Mouse (Mus musculus) embryonic facial prominence, embryonic 15.5 days (tissue): Measurements from ENCODE around the gene Haus8. TPM values are rescaled to one million over a fixed set of nuclear protein-coding genes. Genes with fewer than 3 reads are reported as not detected.
"Not testable (repeated sequence)": the region's sequence is repeated elsewhere in the genome, so short reads cannot be mapped to it uniquely, and the experiment has no call there.

ENCODE experiments used
- ATAC-seq: fragments of 200-750 bp; cut with Nextera tagmentation; 2 replicates; pipeline ENCODE4 v1.8.0; 2017; ENCODE audit warnings: low read depth, moderate TSS enrichment; ENCODE audit not compliant: insufficient number of reproducible peaks, low FRiP score, low TSS enrichment
- H3K27ac ChIP-seq: fragments of 300-500 bp; sonication (generic); replicated peaks from 2 replicates; pipeline ENCODE4 v1.5.1; 2015; ENCODE audit warnings: mild to moderate bottlenecking, inconsistent platforms
- H3K27me3 ChIP-seq: fragments of 300-500 bp; sonication (generic); 2 replicates; pipeline ENCODE4 v1.6.1; 2015; ENCODE audit warnings: inconsistent platforms
- H3K36me3 ChIP-seq: fragments of 300-500 bp; sonication (generic); 2 replicates; pipeline ENCODE4 v1.6.1; 2015; ENCODE audit warnings: mild to moderate bottlenecking, inconsistent platforms
- H3K4me1 ChIP-seq: fragments of 300-500 bp; sonication (generic); 2 replicates; pipeline ENCODE4 v1.6.1; 2015; ENCODE audit warnings: inconsistent platforms
- H3K4me2 ChIP-seq: fragments of 300-500 bp; sonication (generic); replicated peaks from 2 replicates; pipeline ENCODE4 v1.6.1; 2015; ENCODE audit warnings: mild to moderate bottlenecking, inconsistent platforms
- H3K4me3 ChIP-seq: fragments of 300-500 bp; sonication (generic); replicated peaks from 2 replicates; pipeline ENCODE4 v1.5.1; 2015; ENCODE audit warnings: mild to moderate bottlenecking, inconsistent platforms
- H3K9ac ChIP-seq: fragments of 300-500 bp; sonication (generic); 2 replicates; pipeline ENCODE4 v1.6.1; 2015; ENCODE audit warnings: inconsistent platforms
- H3K9me3 ChIP-seq: fragments of 300-500 bp; sonication (generic); replicated peaks from 2 replicates; pipeline ENCODE4 v1.6.1; 2016; ENCODE audit warnings: inconsistent platforms
- WGBS: fragments of 180-500 bp; shearing (Covaris S2); methylation state at CpG from one replicate; pipeline ENCODE4 v1.1.7; 2015; 5-methylcytosine and 5-hydroxymethylcytosine counted together
- polyA plus RNA-seq: library from polyadenylated mRNA; unstranded; fragments of >200 nt; fragmentation: Nextera tagmentation; extraction: Ambion mirVana; gene quantifications from 2 replicates; pipeline ENCODE4 v1.2.1, GENCODE M21; 2015

Haus8 gene
- polyA plus RNA-seq, 1 experiment from 2014 or later = 48.6 TPM

DNA sequence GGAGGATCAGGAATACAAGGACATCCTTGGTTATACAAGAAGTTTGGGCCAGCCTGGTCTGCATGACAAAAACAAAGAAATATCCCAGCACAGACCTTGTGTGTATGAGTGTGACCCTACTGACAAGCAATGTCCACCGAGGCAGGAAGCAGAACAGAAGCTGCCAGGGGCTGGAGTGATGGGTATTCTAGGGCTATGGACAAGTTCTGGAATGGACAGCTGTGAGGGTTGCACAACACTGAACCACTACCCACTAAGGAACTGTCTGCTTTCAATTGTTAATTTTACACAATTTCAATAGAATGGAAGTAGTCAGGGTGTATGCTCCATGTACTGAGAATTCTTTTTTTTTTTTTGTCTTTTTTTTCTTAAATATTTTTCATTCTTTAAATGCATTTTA is 24.5 kb downstream of the Haus8 start:
- no peak overlapping the region for H3K4me2 ChIP-seq
- no peak overlapping the region for H3K4me3 ChIP-seq
- H3K27me3 ChIP-seq = no peaks in the 10 kb centered on the region
- H3K27ac ChIP-seq = no peak overlapping the region
- no peak overlapping the region for H3K9ac ChIP-seq
- no peaks in the 10 kb centered on the region for H3K4me1 ChIP-seq
- no peak for ATAC-seq
- peaks cover 11% of the 10 kb centered on the region; the same call in 1 of the 2 replicates for H3K36me3 ChIP-seq
- no peaks in the 10 kb centered on the region for H3K9me3 ChIP-seq
- WGBS = 97% methylated on average over 1 of the region's 1 CpGs

DNA sequence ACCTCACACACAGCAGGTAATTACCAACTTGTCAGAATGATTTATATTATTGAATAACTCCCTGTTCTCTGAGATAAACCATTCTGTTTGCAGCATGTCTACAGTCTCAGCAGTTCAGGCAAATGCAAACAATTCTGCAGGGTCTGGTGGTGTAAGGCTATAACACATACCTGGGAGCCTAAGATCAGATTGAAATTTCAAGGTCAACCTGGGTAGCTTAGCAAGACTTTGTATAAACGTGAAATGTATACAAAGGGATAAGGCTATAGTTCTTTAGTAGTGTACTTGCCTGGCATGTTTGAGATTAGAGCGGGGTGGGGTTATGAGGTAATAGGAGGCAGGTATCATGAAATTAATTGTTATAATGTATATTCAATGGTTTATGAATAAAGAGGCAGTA is 30.0 kb downstream of the Haus8 start:
- Histone ChIP-seq H3K4me1 (no peaks in the 10 kb centered on the region), H3K9ac (no peak overlapping the region), H3K36me3 (no peaks in the 10 kb centered on the region), H3K27ac (no peak overlapping the region), H3K4me3 (no peak overlapping the region), H3K9me3 (no peaks in the 10 kb centered on the region), H3K27me3 (no peaks in the 10 kb centered on the region), H3K4me2 (no peak overlapping the region)
- ATAC-seq = no peak
- WGBS = 76% methylated on average over 2 of the region's 2 CpGs

DNA sequence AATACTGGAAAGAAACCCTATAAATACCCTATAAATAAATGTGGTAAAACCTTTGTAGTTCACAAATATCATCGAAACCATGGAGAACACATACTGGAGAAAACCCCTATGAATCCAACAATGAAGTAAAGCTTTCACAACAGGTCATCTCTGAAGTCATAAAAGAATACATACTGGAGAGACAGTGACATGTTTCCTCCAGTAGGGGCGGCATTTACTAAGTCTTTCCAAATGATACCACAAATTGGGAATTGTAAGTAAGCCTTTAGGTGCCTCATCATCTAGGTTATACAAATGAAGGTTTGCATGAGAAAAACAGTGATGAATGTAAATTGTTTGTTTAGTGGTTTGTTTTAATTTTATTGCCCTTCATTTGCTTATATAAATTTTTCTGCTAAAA is 48.2 kb downstream of the Haus8 start:
- 50% methylated on average over 2 of the region's 2 CpGs for WGBS
- no peak for ATAC-seq
- H3K4me3 ChIP-seq = no peak overlapping the region
- no peaks in the 10 kb centered on the region for H3K27me3 ChIP-seq
- no peaks in the 10 kb centered on the region for H3K36me3 ChIP-seq
- H3K4me2 ChIP-seq = no peak overlapping the region
- H3K27ac ChIP-seq = no peak overlapping the region
- H3K9ac ChIP-seq = no peak overlapping the region
- no peaks in the 10 kb centered on the region for H3K4me1 ChIP-seq
- H3K9me3 ChIP-seq = no peaks in the 10 kb centered on the region

DNA sequence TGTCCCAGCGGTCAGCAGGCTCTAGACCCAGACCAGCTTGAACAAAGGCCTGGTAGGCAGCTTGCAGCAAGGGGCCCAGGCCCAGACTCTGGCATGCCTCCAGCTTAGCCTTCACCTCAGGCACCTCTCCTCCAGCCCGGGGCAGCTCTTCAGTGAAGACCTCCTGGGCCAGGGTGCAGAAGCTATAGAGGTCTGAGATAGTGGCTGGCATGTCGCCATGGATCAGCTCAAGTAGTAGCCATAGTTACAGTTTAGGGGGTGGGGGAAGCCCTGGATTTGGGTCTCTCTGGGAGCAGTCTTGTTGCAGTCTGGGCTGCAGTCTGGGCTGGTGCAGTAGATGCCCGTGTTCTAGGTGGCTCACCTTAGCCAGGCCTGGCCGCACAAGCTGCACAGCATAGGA is 58.5 kb downstream of the Haus8 start:
- ATAC-seq = peak; percentile 39; the same call in 1 of the 2 replicates
- WGBS = 74% methylated on average over 4 of the region's 5 CpGs
- not testable (repeated sequence) for H3K4me1 ChIP-seq, H3K9me3 ChIP-seq, H3K4me3 ChIP-seq, H3K9ac ChIP-seq, H3K4me2 ChIP-seq, H3K27ac ChIP-seq, H3K27me3 ChIP-seq, H3K36me3 ChIP-seq

DNA sequence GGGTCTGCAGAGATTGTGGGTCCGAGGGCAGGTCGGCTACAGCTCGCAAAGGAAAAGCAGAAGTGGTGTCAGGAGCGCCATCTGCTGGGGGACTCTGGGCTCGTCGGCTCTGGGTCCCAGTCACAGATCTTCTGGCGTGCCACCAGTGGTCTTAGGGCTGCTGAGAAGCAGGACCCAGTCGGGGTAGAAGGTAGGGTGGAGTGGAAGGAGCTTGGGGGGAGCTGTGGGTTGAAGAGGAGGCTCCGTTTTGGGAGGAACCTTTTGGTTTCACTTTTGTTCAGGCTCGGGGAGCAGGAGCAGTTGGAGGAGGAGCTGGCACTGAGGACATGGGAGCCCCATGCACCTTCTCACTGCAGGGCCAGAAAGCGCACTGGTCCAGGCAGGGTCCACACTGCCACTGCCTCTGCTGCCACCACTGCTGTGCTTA is 67.2 kb downstream of the Haus8 start:
- Histone ChIP-seq H3K4me2 (peak overlapping the region; percentile 37), H3K4me3 (peak overlapping the region; percentile 33)
- not testable (repeated sequence) for H3K27me3 ChIP-seq, H3K36me3 ChIP-seq, H3K9ac ChIP-seq, H3K9me3 ChIP-seq, H3K27ac ChIP-seq, H3K4me1 ChIP-seq
- 5% methylated on average over 6 of the region's 11 CpGs for WGBS
- peak; percentile 54; the same call in 1 of the 2 replicates for ATAC-seq

Other genes starting within 250 kb of the Haus8 start
- 24.0 and 27.0 TPM in 2 replicates for gene Myo9b, start 220 bp downstream of the Haus8 start, polyA plus RNA-seq
- gene Use1, start 93.9 kb upstream of the Haus8 start, polyA plus RNA-seq = 100 and 121 TPM in 2 replicates
- 7.1 and 8.5 TPM in 2 replicates for gene Ocel1, start 98.4 kb upstream of the Haus8 start, polyA plus RNA-seq
- 59.0 and 61.2 TPM in 2 replicates for gene Nr2f6, start 109.0 kb upstream of the Haus8 start, polyA plus RNA-seq
- 11.6 and 12.7 TPM in 2 replicates for gene Ushbp1, start 122.9 kb upstream of the Haus8 start, polyA plus RNA-seq
- 96.7 and 106 TPM in 2 replicates for gene Babam1, start 123.9 kb upstream of the Haus8 start, polyA plus RNA-seq
- gene Ankle1, start 133.1 kb upstream of the Haus8 start, polyA plus RNA-seq = 33.1 and 33.7 TPM in 2 replicates
- gene Abhd8, start 190.7 kb upstream of the Haus8 start, polyA plus RNA-seq = 73.2 and 77.0 TPM in 2 replicates
- gene Mrpl34, start 192.0 kb upstream of the Haus8 start, polyA plus RNA-seq = 115 and 122 TPM in 2 replicates
- 105 and 112 TPM in 2 replicates for gene Dda1, start 196.3 kb upstream of the Haus8 start, polyA plus RNA-seq
- gene Ano8, start 213.0 kb upstream of the Haus8 start, polyA plus RNA-seq = 3.0 and 3.7 TPM in 2 replicates
- 15.9 and 17.3 TPM in 2 replicates for gene Gtpbp3, start 215.2 kb upstream of the Haus8 start, polyA plus RNA-seq
- gene Plvap, start 238.8 kb upstream of the Haus8 start, polyA plus RNA-seq = 61.4 and 62.8 TPM in 2 replicates